Mouse (Mus musculus) C2C12 (cell line): ENCODE data around the gene Bpnt1. TPM values are rescaled to one million over a fixed set of nuclear protein-coding genes. Genes with fewer than 3 reads are reported as not detected.

ENCODE experiments used
- H3K27me3 ChIP-seq: one replicate; pipeline ENCODE4 v1.6.1; 2011; ENCODE audit not compliant: control insufficient read depth, insufficient read depth, insufficient read length
- H3K36me3 ChIP-seq: one replicate; pipeline ENCODE4 v1.6.1; 2011; ENCODE audit not compliant: control insufficient read depth, insufficient read depth
- H3K4me3 ChIP-seq: one replicate; pipeline ENCODE4 v1.5.1; 2011; ENCODE audit warnings: mild to moderate bottlenecking, control low read depth; ENCODE audit not compliant: poor library complexity, insufficient read depth, severe bottlenecking
- H3K79me2 ChIP-seq: one replicate; pipeline ENCODE4 v1.6.1; 2011; ENCODE audit not compliant: control insufficient read depth, insufficient read depth
- H3K79me3 ChIP-seq: one replicate; pipeline ENCODE4 v1.6.1; 2011; ENCODE audit warnings: low read depth, control low read depth
- H3ac ChIP-seq: one replicate; pipeline ENCODE3; 2011; ENCODE audit warnings: low read depth; ENCODE audit not compliant: control insufficient read depth, insufficient read length
- CEBPB ChIP-seq: IDR thresholded peaks from one replicate; pipeline ENCODE4 v1.6.1; 2011; ENCODE audit warnings: low read depth, mild to moderate bottlenecking, control low read depth, moderate library complexity
- CTCF ChIP-seq: IDR thresholded peaks from one replicate; pipeline ENCODE4 v1.5.1; 2011; ENCODE audit not compliant: control insufficient read depth, insufficient read depth, insufficient read length
- FOSL1 ChIP-seq: IDR thresholded peaks from one replicate; pipeline ENCODE4 v1.8.0; 2011; ENCODE audit warnings: mild to moderate bottlenecking, low read length; ENCODE audit not compliant: poor library complexity, insufficient read depth, severe bottlenecking
- MAX ChIP-seq: IDR thresholded peaks from one replicate; pipeline ENCODE4 v1.6.1; 2011; ENCODE audit warnings: mild to moderate bottlenecking, control low read depth
- MYOD1 ChIP-seq: IDR thresholded peaks from one replicate; pipeline ENCODE4 v1.6.1; 2011; ENCODE audit warnings: low read depth; ENCODE audit not compliant: control insufficient read depth, insufficient read length
- MYOG ChIP-seq: IDR thresholded peaks from one replicate; pipeline ENCODE4 v1.6.1; 2011; ENCODE audit not compliant: control insufficient read depth, insufficient read length; ENCODE audit errors: extremely low read depth
- USF1 ChIP-seq: IDR thresholded peaks from one replicate; pipeline ENCODE4 v1.6.1; 2011; ENCODE audit warnings: low read depth, mild to moderate bottlenecking, control low read depth, moderate library complexity
- polyA plus RNA-seq: library from polyadenylated mRNA; unstranded; fragments of >200 nt; fragmentation: generic; extraction: Trizol; gene quantifications from one replicate; pipeline ENCODE4 v1.2.1, GENCODE M21; 2012; ENCODE audit warnings: missing spikeins

Bpnt1 gene
- polyA plus RNA-seq, 1 experiment, result 37.2 TPM

GRCm38 (mm10) chr1:185306836-185307235, 25.1 kb upstream of the Bpnt1 start:
- H3K4me3 ChIP-seq, result no peak overlapping the region
- peaks cover 1% of the 10 kb centered on the region for H3K79me3 ChIP-seq
- H3K79me2 ChIP-seq, result no peaks in the 10 kb centered on the region
- H3K36me3 ChIP-seq, result peaks cover 24% of the 10 kb centered on the region
- TF ChIP-seq MYOD1, result no peak
- no peak for TF ChIP-seq USF1
- TF ChIP-seq FOSL1, result no peak
- no peak for TF ChIP-seq CTCF
- no peak for TF ChIP-seq MAX
- no peak for TF ChIP-seq MYOG
- no peak for TF ChIP-seq CEBPB
- H3K27me3 ChIP-seq, result no peaks in the 10 kb centered on the region
- no peak overlapping the region for H3ac ChIP-seq

GRCm38 (mm10) chr1:185307645-185308044, 24.3 kb upstream of the Bpnt1 start:
- H3K79me3 ChIP-seq, result no peaks in the 10 kb centered on the region
- peaks cover 30% of the 10 kb centered on the region for H3K36me3 ChIP-seq
- peaks cover under 1% of the 10 kb centered on the region for H3K79me2 ChIP-seq
- no peaks in the 10 kb centered on the region for H3K27me3 ChIP-seq
- TF ChIP-seq FOSL1, result no peak
- TF ChIP-seq USF1, result no peak
- TF ChIP-seq CEBPB, result no peak
- no peak for TF ChIP-seq MYOG
- no peak for TF ChIP-seq CTCF
- TF ChIP-seq MAX, result no peak
- no peak for TF ChIP-seq MYOD1
- no peak overlapping the region for H3ac ChIP-seq
- no peak overlapping the region for H3K4me3 ChIP-seq

- no peaks in the 10 kb centered on the region for H3K27me3 ChIP-seq
- H3K79me2 ChIP-seq, result peaks cover 7% of the 10 kb centered on the region
- TF ChIP-seq MYOG, result no peak
- TF ChIP-seq CEBPB, result no peak
- no peak for TF ChIP-seq CTCF
- no peak for TF ChIP-seq FOSL1
- TF ChIP-seq USF1, result no peak
- no peak for TF ChIP-seq MAX
- no peak for TF ChIP-seq MYOD1
- no peak overlapping the region for H3ac ChIP-seq
- no peak overlapping the region for H3K4me3 ChIP-seq
- H3K36me3 ChIP-seq, result peaks cover 30% of the 10 kb centered on the region
- H3K79me3 ChIP-seq, result no peaks in the 10 kb centered on the region
Observed at GRCm38 (mm10) chr1:185308334-185308733, 23.6 kb upstream of the Bpnt1 start.

GRCm38 (mm10) chr1:185308908-185309307, 23.0 kb upstream of the Bpnt1 start:
- Histone ChIP-seq H3K36me3 (peaks cover 36% of the 10 kb centered on the region), H3K4me3 (no peak overlapping the region), H3K79me2 (peaks cover 7% of the 10 kb centered on the region), H3ac (no peak overlapping the region), H3K79me3 (peaks cover 2% of the 10 kb centered on the region), H3K27me3 (no peaks in the 10 kb centered on the region)
- TF ChIP-seq CTCF (no peak), MAX (no peak), USF1 (no peak), MYOG (no peak), MYOD1 (no peak), CEBPB (no peak), FOSL1 (no peak)

- no peak for TF ChIP-seq MAX
- TF ChIP-seq FOSL1, result no peak
- TF ChIP-seq CTCF, result no peak
- no peak for TF ChIP-seq CEBPB
- no peak for TF ChIP-seq MYOG
- TF ChIP-seq USF1, result no peak
- TF ChIP-seq MYOD1, result no peak
- Histone ChIP-seq H3K4me3 (no peak overlapping the region), H3K36me3 (peaks cover 50% of the 10 kb centered on the region), H3K27me3 (no peaks in the 10 kb centered on the region), H3K79me2 (peaks cover 7% of the 10 kb centered on the region), H3ac (no peak overlapping the region), H3K79me3 (peaks cover 2% of the 10 kb centered on the region)
Observed at GRCm38 (mm10) chr1:185311949-185312348, 20.0 kb upstream of the Bpnt1 start.

GRCm38 (mm10) chr1:185314546-185314945, 17.4 kb upstream of the Bpnt1 start:
- Histone ChIP-seq H3K36me3 (peaks cover 58% of the 10 kb centered on the region), H3K79me3 (peaks cover 2% of the 10 kb centered on the region), H3K4me3 (no peak overlapping the region), H3K27me3 (no peaks in the 10 kb centered on the region), H3ac (no peak overlapping the region), H3K79me2 (peaks cover 7% of the 10 kb centered on the region)
- TF ChIP-seq MAX (no peak), USF1 (no peak), MYOD1 (no peak), CEBPB (no peak), CTCF (no peak), MYOG (no peak), FOSL1 (no peak)
